Mouse (Mus musculus) heart, adult 9 months (tissue): ENCODE measurements at regions not wholly inside any gene's neighbourhood (a gene's known extent, or its start where the extent isn't known, plus 50 kb on each side); places are given as distances from the start of the nearest gene placed in this dataset.

Experiments
- DNase-seq, 2 experiments: peaks; one replicate each; pipeline ENCODE4 v3.0.0; 2022; ENCODE audit warnings: low spot score in 2 of 2

DNA sequence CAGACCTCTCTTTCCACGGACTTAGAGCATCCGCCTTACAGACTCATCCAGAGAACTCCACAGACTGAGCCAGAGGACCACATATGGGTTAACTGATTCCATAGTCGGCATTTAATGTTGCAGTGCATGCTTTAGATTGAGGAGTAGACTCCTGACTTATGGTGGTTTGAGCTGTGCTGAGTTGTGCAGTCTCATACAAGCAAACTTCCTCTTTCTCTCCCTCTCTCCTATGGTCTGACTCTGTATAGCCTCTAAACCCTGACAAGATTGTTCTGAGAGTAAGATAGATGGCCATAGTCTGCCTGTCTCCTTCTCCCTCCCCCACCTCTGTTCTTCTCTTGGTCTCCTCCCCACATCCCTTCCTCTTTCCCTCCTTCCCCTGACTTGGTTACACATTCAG, 616.0 kb downstream of the Ryr2 start:
- DNase-seq = no peak

DNA sequence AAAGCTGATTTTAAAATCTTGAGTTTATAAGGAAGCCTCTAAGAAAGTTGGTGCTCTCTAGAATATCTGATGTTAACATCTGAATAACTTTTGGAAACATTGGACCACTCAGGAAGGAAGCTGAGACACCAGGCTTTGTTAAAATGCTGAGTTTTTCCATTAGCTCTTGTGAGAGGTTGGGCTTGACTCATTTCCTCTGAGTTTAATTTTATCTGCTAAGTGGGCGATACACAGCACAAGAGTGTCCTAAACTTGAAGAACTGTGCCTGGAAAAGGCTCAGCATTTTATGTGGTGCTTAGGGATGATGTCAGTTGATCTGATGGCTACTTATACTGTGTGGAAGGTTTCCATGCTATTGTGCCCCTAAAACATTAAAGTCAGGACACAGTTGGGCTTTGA, 623.6 kb downstream of the Ryr2 start:
- DNase-seq = peak; percentile 35 to 61

DNA sequence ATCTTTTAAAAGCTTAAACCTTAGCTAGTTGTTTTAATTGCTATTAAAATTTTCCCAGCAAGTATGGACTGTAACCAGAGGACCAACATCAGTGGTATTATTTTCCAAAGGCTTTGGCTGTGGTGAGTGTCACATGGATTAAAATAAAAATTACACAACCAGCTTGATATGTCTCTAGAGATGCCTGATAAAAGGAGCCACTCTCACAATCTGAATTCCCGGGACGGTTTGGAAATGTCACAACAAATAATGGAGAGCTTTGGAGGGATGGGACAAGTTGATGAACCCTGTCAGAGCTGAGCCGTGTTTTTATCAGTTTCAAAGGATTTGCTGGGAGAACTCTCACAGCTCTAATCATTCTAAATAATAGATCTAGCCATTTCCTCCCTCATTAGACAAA, 624.0 kb downstream of the Ryr2 start:
- peak; percentile 50 to 52 for DNase-seq

DNA sequence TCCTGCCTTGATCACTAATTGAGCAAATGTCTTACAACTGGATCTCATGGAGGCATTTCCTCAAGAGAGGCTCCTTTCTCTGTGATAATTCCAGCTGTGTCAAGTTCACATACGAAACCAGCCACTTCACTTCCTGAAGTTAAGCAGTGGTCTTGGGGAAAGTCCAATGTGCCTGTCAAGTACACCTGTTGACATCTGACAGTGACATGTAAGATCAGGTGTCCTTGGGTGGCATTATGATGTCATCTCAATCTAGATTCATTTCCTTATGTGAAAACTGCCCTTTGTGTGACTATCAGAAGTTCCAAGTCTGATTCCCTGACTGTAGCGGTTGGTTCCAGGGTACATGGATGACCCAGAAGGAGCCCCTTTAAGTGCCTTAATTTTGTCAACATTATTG, 646.5 kb downstream of the Ryr2 start:
- DNase-seq = no peak

DNA sequence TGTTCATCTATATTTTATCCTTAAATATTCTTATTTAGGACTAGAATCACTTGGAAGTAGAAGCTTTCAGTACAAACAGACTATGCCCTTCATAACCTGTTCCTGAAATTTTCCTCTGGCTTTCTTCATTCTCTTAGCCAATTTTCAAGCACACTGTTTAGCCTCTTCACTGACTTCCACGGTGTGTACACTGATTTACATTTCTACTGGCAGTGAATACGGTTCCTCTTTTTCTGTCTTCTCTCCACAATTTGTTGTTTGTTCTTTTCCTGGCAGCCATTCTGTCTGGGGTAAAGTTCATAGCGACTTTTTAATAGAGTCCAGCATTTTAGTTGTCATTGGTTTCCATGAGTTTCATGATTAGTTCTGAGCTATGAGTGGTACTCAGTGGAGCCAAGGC, 651.6 kb downstream of the Ryr2 start:
- no peak for DNase-seq

DNA sequence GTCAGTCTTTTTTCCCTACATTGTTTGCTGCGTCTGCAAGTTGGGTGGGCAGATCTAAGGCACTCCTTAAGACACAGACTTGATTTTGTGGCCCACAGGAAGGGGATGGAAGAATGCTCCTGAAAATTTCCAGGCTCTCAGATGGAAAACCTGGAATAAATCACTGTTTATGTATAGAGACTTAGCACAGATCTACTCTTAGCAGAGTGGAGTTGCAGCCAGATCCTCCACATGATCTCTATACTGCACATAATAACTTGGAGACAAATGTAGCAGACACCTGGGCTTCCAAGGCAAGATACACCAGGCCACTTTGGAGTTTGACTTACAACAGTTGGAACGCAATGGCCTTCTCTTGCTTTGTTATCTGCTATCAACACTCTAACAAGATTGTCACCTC, 654.3 kb downstream of the Ryr2 start:
- no peak for DNase-seq

DNA sequence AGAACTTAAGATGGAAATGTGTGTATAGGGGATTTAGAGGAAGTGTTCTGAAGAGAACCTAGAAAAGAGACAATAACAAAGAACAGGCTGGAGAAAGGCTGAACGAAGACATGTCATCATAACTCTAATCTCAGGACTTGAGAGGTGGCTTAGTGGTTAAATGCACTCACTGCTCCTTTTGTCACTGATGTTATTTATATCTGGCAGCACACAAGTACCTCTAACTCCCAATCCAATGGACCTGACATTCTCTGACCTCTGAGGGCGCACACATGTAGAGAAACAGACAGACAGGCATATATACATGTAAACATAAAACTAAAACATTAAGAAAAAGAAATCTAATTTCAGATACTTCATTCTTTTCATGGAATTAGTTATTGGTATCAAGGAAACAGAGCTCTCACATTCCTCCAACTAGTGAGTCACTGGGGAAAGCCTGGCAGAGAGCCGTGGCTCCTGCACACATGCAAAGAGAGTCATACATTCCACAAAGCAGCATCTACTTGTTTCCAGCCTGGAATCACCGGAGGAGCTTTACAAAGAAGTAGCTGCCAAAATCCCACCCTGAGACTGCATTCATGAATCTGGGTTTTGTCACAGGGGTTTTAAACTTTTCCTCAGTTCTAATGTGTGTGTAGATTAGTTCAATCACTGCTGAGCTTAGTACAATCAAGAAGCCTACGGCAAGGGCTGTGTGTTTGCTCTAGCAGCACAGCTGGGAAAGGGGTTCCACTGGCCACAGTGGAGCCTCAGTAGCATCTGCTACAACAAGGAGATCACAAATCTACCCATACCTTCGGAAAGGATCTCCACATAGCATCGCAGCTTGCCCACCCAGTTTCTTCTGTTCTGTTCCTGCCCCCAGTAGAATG, 674.0 kb downstream of the Ryr2 start:
- peak; percentile 10 to 38 for DNase-seq

DNA sequence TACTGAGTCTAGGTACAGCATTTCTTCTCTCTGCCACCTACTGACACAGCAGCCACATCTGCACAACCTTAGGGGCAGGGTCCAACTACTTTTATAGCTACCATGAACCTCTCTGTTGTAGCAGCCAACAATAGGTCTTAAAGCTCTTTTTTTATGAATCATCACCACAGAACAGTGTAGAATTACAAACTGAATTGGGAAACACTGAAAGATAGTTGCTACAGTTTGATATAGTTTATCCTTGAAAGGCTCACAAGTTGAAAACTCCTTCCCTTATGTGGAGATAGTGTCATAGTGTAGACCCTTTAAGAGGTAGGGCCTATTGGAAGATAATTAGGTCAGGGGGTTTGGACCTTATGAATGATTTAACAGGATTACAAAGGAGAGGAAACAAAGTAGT, 679.9 kb downstream of the Ryr2 start:
- DNase-seq = no peak

DNA sequence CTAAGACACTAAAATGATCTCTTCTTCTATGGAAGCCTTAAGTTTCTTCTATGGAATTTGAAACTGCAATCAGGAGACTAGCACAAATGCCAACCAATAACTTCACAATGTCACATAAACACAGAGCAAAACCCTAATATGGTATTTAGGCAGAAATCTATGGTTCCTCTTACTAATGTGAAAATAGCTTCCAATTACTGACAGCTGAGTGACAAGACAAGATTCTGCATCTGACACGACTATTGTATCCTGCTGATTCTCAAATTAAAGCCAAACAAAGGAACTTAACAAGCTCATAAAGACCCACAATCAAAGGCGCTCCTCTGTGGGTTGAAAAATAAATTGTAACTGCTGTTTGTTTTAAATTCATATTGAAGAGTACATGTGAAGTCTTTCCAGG, 714.7 kb downstream of the Ryr2 start:
- DNase-seq = no peak

DNA sequence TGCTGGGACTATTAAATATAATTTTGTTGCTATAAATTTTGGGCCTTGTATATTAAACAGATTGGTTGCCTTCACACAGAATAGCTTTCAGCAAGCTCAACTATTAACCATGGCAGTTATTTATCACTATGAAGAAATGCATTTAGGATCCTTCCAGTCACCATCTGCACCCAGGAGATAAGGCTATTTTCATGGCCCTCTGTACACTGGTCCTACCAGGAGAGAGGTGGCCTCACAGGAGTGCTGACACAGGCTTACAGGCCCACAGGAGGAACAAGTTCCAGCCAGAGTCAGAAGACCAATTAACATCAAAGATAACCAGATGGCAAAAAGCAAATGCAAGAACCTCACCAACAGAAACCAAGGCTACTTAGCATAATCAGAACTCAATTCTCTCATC, 731.3 kb downstream of the Ryr2 start:
- no peak for DNase-seq

DNA sequence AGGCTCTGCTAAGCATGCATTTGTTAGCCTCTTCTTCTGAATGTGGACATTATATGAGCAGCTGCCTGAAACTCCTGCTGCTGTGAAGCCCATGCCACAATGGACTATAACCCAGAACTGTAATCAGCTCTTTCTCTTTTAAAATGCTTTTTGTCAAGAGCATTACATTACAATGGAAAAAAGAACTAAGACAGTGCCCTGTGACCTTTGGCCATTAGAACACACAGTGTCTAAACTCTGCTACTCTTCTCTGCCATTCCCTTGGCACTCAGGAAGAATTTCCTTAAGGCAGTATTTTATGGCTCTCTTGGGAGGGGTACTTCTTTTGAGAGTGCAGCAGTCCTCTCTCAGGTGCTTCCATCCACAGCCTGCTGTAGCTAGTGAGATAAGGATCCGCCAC, 737.3 kb downstream of the Ryr2 start:
- no peak for DNase-seq

DNA sequence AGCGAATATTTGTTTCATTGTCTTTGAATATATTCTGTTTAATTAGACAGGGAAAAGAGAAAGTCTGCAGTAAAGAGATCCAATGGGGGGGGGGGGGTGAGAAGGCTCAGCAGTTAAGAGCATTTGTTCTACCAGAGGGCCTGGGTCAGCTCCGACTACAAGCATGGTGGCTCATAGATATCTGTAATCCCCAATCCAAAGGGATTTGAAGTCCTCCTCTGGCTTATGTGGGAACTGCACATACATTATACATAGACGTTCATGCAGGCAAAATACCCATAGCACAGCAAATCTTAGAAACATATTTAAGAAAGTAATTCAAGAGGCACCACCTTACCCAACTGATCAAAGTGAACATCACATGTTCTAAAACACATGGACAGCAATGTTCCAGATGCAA, 743.9 kb downstream of the Ryr2 start:
- no peak for DNase-seq

DNA sequence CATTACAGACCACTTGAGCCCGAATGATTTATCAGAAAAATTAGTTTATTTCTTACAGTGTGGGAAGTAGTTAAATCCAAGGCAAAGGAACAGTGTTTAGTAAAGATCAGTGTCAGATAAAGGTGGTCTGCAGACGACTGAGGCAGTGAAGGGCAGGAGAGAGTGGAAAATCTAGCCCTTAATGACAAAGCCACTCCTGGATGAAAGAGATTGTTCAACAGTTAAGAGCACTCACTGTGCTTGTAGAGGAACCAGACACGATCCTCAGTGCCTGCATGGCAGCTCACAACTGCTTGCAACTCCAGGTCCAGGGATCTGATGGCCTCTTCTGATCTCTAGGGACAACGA, 758.3 kb downstream of the Ryr2 start:
- DNase-seq = no peak

DNA sequence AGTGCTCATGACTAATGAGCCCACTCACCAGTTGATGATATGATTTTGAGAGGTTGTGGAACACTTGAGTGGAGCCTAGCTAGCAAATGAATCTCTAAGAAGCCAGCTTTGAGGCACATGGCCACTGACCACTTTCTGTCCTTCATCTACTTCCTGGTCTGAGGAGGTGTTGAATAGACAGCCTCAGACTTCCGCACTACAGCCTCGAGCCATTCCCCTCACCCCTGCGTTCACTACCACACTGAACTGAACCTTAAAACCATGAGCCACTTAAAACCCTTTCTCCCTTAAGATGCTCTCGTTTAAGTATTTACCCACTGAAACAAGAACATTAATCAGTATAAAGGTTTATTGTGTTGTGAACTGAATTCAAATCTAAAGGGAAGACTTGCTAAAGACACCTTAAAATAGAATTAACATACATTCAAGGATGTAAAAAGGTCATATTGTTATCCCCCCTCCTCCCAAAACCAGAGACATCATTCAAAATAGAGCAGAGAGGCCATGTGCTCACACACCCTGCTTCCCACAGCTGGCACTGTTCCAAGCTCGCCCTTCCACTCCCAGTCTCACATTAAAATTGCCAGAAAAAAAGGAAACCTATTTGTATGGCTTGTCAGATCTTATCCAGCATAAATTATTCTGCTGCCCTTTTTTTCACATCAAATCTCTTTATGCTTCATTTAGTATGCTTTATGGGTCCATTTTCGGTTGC, 758.8 kb downstream of the Ryr2 start:
- no peak for DNase-seq

DNA sequence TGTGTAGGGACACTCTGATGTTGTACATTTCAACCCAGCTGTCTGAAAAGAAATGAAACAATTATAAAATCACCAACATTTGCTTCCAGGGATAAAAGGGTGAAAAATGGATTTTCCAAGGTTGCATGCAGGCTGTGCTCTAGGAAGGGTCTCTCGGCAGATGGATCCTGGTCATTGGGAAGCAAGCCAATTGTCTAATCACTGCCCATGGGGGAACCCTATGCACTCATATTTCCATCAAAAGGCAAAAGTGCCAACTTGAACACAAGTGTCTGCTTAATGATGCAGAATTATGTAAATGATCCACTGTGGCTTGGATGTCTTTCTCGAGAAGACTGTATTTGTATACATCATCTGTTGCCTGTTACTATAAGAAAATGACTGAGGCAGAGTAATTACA, 762.2 kb downstream of the Ryr2 start:
- DNase-seq = no peak

DNA sequence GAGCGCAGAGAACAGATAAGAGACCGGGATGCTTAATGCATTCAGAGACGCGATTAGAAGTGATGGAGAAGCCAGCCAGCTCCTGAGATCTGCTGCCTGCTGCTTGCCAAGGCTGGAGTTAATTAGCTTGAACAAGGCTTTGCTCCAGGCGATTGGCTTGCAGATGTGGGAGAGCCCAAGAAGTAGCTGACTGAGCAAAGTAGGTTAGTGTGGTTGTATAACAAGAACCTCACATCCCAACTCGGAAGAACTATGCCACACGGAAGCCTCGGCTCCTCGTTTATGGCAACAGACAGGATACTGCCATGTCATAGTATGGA, 768.5 kb downstream of the Ryr2 start:
- DNase-seq = peak; percentile 2 to 32

DNA sequence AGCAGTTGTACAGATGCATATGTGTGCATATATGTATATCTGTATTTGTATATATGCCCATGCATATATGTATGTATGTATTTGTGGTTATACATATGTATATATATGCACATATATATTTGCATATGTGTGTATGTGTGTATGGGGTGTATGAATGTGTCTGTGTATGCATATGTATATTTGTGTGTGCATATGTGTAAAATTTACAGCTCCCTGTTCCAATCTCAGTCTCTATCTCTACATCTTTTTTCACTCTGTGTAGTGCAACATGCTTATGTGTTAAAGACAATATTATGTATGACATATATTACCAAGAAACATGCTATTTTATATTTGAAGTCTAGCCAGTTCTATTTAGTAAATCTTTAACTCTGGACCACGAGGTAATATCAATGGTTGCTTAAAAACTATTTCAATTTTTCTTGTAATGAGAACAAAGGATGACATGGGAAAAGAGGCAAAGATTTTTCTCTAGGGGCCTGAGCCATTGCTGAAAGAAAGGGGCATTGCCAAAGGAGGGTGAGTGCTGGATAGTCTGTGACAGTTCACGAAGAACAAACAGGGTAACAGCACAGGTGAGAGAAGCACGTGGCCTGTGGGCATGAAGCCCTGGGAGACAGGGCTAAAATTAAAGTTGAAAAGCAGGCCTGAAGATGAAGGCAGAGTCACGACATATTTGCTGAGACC, 769.0 kb downstream of the Ryr2 start:
- DNase-seq = no peak

DNA sequence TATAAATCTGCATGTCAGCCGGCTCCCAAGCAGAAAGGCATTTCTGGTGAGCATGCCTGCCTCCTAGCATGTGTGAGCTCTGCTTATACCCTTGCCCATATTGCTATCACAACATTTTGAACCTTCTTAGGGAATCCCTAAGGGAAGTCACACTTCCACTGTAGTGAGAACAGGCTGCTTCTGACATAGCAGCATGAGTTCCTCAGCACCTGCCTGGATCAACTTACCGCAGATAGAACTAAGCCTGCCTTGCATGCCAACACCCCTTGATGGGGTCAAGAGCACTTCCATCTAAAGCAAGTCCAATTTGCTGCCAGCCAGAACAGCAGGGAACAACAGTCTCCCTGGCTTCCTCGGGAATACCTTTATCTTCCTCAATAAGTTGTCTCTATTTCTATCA, 769.8 kb downstream of the Ryr2 start:
- no peak for DNase-seq

DNA sequence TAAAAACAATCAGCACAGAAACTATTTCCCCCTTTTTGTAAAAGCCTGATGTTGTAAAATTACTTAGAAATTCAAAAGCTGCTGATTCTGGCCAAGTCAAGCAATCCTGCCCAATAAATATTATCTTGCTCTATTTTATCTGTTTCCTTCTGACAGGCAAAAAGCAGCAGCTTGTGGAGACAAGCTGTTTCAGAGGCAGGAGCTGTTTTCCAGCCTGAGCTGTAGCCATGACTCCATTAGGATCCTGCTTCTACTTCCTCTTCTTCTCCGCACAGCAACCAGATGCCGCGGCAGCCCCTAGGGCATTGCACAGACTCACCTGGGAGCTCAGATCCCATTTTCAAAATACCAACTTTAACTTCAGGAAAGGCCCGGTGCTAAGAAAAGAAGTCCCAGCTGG, 774.8 kb downstream of the Ryr2 start:
- peak; percentile 1 to 18 for DNase-seq

DNA sequence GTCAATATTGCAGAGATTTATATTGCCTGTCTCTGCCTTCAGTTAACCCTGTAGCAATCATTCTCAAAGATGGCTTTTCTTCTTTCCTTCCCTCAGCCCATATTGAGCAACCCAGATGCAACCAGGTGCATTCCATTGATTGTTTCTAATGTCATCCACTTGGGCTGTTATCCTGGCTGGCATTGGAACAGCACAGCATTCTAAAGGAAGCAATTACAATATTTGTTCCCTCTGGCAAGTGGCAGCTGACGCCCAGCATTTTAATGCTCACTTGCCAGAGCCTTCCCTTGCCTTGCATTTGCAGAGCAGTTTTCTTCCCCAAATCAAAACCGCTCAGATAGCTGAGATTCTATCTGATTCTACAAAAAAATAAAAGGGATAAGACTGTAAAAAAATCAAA, 798.0 kb downstream of the Ryr2 start:
- DNase-seq = no peak

DNA sequence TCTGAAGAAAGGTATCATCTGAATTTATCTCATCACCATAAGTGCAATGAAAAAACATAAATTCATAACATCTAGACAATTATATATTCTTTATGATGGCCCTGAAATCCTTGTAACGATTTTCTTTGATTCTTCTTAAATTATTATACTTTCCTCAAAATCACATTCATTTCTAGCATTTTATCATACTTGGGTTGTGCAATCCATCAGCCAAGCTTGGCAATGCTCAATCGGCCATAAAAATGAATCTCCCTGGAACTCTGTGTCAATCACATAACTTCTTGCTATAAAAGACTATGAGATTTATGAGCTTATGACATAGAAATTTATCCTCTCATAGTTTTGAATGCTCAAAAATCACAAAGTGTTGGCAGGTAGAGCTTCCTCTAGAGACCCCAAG, 811.3 kb downstream of the Ryr2 start:
- DNase-seq = no peak

DNA sequence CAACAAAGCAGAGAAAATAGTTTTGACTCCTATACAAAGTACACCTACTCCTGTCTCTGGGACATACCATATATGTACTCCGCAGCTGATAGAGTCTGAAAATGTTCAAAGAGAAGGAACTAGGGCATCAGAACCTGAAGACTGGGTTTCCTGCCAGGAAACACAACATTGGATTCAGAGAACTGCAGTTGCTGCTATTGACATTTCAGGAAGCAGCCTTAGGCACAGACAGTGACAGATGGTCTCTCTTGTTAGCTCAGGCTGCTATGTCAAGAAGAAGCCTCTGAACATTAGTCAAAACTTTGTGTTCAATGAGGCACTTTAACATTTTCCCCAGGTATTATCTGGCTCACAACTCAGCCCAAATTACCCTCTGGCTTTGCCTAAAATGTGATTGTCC, 812.1 kb downstream of the Ryr2 start:
- DNase-seq = no peak

DNA sequence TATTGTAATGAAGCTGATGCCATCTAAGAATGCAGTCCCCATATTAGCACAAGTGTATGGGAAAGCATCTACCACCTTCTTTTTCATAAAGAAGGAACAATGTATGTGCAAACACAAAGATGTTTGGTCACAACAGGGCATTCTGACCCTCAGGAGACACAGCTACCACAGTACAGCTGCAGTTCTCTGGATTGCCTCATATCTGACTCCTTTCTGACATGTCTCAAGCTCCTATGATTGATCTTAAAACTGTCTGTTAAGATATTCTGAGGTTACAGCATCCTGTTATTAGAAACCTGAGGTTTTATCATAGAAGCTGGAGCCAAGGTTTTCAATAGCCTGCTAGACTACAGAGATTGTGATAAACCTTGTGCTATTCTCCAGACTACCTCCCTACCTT, 813.0 kb downstream of the Ryr2 start:
- DNase-seq = no peak
